Mouse (Mus musculus): ENCODE measurements around the gene Alk. TPM values are rescaled to one million over a fixed set of nuclear protein-coding genes. Genes with fewer than 3 reads are reported as not detected.

Alk gene
- total RNA-seq, 2 experiments from 2014 or later, result 0.06 TPM; not detected in 1

DNA sequence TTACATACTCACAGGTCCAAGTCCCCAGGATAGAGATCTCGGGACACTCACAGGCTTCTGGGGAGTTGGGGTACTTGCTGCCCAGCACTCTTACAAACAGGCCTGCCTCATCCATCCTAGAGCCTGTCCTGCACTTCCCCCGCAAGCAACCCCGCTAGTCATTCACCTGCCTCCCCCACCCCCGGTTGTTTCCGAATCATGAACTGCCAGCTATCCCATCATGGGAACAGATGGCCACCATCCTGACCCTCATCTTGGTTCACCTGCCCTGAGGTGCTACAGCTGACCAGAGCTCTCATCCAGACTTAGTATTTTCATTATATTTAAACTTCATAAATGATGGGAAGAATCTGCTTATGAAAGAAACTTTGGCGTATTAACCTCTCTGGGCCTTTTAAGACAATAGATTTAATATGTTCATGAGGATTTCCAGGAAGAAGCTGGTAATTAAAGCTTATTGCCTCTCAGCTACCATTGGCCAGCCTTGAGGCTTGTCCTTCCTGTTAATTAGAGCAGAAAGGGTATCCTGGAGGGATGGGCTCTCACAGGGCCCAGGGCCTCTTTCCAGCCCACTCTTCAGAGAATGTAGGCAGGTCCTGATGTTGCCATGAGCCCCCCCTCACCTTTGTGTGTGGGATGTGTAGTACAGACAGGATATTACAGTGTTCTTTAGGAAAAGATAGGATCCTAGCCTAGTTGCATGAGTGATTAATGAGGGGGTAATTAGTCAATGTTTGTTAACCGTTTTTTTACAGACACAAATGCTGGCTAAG, 565.1 kb downstream of the Alk start:
- DNase-seq (ENCODE audit: low spot score in 2 of 2), result no peak

GRCm38 (mm10) chr17:72038371-72038770, 566.1 kb downstream of the Alk start:
- DNase-seq (ENCODE audit: low spot score in 2 of 2), result no peak

DNA sequence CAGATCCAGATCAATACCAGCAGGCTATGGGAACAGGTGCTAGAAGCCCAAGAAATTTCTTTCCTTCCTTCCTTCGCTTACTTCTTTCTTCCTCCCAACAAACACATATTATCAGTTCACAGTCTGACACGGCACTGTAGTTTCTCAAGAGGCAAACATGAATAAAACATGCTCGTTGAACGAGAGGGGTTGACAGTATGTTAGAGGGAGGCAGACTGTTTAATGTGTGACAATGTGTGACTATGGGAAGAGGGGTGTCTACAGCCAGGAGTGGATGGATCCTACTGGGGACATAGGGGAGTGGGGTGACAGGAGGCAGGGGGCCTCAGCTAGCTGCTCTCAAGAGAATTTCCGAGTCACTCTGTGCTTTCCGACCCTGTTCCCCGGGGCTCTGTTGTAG, 573.8 kb downstream of the Alk start:
- DNase-seq (ENCODE audit: low spot score in 2 of 2), result no peak

GRCm38 (mm10) chr17:72023323-72023722, 581.1 kb downstream of the Alk start:
- DNase-seq (ENCODE audit: low spot score in 2 of 2), result no peak

GRCm38 (mm10) chr17:72021733-72022669, 582.4 kb downstream of the Alk start:
- DNase-seq (ENCODE audit: low spot score in 2 of 2), result no peak

DNA sequence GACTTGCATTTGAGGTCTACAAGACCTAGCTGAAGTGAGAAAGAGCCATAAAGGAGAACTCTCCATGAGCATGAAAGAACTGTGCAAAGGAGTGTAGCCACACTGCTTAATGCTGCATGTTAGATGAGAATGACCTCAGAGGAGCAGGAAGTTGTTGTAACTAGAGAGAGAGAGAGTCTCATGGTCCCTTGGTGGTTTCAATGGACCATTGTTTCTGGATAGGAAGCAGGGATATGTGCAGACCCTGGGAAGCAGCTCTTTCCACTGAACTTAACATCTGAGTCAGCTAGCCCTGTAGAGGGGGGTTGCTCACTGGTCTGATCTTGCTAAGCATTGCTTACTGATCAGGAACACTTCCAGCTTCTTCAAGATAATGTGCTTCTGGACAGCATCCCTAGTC, 587.1 kb downstream of the Alk start:
- DNase-seq (ENCODE audit: low spot score in 2 of 2), result no peak

GRCm38 (mm10) chr17:72015253-72015652, 589.2 kb downstream of the Alk start:
- no peak for DNase-seq (ENCODE audit: low spot score in 2 of 2)

- no peak for DNase-seq (ENCODE audit: low spot score in 2 of 2)
Measured at GRCm38 (mm10) chr17:72012775-72013174, 591.7 kb downstream of the Alk start.

DNA sequence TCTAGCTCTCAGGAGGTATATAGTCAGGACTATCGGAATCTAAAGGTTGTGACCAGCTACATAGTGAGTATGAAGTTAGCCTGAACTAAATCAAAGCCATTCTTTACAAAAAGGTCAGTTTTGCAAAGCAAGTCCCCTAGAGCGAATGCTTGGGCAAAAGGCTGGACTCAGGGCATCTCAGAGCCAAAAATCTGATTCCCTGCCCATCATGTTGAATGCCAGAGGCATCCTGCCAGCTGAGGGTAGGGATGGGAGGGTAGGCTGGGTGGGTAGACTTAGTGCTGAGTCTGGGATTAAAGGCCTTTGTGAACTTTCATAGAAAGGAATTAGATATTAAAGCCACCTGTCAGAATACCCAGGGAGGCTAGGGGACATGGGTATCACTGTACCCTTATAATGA, 594.6 kb downstream of the Alk start:
- no peak for DNase-seq (ENCODE audit: low spot score in 2 of 2)

DNA sequence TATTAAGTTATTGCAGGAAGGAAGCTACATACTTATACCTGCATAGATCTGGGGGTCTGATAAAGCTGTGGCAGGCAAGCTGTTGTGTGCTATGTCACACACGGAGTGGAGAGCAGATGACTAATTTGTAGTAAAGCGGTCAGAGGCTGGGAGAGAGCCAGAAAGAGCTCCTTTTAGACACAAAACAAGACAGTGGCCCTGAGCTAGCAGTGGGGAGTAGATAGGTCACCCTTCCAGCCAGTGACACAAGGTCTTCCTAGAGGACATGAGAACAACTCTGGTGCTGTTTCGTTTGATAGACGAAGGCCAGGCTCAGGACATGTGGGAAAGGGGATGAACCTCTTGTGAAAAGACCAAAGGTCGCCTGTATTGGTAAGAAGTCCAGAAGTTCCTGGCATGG, 596.0 kb downstream of the Alk start:
- peak in 1 of 2 experiments; percentile 12 for DNase-seq (ENCODE audit: low spot score in 2 of 2)

GRCm38 (mm10) chr17:72005365-72005764, 599.1 kb downstream of the Alk start:
- no peak for DNase-seq (ENCODE audit: low spot score in 2 of 2)

- no peak for DNase-seq (ENCODE audit: low spot score in 2 of 2)
Measured at GRCm38 (mm10) chr17:71999527-72000482, 604.6 kb downstream of the Alk start.

GRCm38 (mm10) chr17:71997680-71998079, 606.7 kb downstream of the Alk start:
- DNase-seq (ENCODE audit: low spot score in 2 of 2), result no peak

DNA sequence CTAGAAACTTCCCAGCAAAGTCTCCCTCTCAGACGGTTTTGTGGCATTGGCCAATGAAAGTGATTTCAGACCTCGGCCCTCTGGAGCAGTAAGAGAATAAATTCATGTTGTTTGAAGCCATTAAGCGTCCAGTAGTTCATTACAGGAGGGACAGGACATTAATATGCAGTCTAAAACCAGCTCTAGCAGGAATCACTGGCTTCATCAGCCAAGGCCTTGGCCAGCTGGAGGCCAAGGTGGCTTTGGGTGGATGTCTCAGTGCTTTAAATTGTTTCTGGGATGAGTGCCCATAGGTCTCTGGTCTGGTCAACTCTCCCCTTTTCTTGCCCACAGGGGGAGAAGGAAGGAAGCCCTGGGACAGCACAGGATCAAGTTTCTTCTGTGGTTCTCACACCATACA, 608.9 kb downstream of the Alk start:
- no peak for DNase-seq (ENCODE audit: low spot score in 2 of 2)

- DNase-seq (ENCODE audit: low spot score in 2 of 2), result no peak
Measured at GRCm38 (mm10) chr17:71994144-71994543, 610.3 kb downstream of the Alk start.

DNA sequence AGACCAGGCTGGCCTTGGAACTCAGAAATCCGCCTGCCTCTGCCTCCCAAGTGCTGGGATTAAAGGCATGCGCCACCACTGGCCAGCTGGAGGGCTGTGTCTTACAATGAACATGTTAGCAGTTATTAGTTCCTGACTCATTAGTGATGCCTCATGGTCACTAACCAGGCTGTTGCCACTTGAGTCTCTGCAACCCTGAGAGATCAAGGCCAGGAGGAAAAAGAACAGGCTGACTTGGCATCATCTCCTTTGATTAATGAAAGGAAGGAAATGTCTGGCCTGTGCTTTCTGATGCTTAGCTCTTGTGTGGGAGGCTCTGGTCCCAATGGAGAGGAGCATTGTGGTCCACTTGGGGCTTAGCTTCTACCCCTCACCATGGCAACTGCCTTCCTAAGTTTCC, 611.4 kb downstream of the Alk start:
- no peak for DNase-seq (ENCODE audit: low spot score in 2 of 2)

- DNase-seq (ENCODE audit: low spot score in 2 of 2), result no peak
Measured at GRCm38 (mm10) chr17:71991260-71991659, 613.2 kb downstream of the Alk start.

GRCm38 (mm10) chr17:71990176-71990720, 614.2 kb downstream of the Alk start:
- DNase-seq (ENCODE audit: low spot score in 2 of 2), result no peak

- no peak for DNase-seq (ENCODE audit: low spot score in 2 of 2)
Measured at GRCm38 (mm10) chr17:71988736-71989569, 615.5 kb downstream of the Alk start.

DNA sequence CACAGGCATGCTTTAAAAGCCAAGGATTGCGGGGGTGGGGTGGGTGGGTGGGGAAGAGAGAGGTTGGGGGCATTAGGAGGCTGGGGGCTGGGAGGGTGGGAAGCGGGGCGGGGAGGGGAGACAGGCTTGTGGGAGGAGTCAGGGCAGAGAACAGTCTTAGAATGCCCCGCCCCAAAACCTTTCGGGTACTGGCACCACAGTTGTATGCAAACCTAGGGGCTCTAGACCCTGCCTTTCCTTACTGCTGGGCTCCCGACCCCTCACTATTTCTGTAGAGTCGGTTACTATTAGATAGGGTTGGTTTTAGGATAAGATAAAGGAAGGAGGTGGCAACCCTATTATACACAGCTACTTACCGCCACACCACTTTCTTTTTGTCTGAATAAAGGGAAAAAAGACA, 617.4 kb downstream of the Alk start:
- DNase-seq (ENCODE audit: low spot score in 2 of 2), result no peak

Data from adrenal gland, adult 18-20 months (tissue).